Mouse (Mus musculus): ENCODE data around the gene Ust. TPM values are rescaled to one million over a fixed set of nuclear protein-coding genes. Genes with fewer than 3 reads are reported as not detected.

Ust gene
- polyA plus RNA-seq, 1 experiment from 2014 or later = 10.5 TPM

DNA sequence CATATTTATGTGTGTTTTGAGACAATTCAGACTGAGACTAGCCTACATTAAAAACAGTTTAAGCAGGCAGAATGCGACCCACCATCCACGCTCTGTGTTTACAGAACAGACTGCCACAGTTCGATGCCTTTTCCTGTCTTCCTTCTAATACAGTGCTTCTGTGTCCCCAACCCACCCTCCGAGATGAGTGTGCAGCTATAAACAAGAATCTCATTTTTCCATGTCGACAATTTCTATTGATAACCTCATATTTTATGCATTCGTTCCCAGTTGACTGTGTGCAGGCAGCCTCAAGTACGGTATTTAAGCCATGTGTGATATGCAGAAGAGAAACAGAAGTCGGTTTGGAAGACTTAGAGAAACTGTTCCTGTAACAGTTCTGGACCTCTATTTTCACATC, 6.9 kb downstream of the Ust start:
- Histone ChIP-seq H3K4me3 (ENCODE audit: low read depth, low read length) (no peak overlapping the region), H3K36me3 (ENCODE audit: control insufficient read depth, insufficient read depth, low read length) (no peaks in the 10 kb centered on the region), H3K9me3 (ENCODE audit: control insufficient read depth, low read length) (no peaks in the 10 kb centered on the region), H3K27me3 (ENCODE audit: control insufficient read depth, insufficient read depth, low read length) (no peaks in the 10 kb centered on the region), H3K27ac (ENCODE audit: low read depth, low read length) (no peak overlapping the region), H3K4me1 (ENCODE audit: control insufficient read depth, insufficient read depth, low read length) (no peaks in the 10 kb centered on the region), H3K9ac (replicated peaks; ENCODE audit: low read depth, low read length) (no peak overlapping the region), H3K4me2 (ENCODE audit: low read depth, low read length) (no peak overlapping the region)
- 42% methylated on average over 8 of the region's 8 CpGs for WGBS
- no peak; the same call in 1 of the 2 replicates for ATAC-seq (ENCODE audit: low read depth)

DNA sequence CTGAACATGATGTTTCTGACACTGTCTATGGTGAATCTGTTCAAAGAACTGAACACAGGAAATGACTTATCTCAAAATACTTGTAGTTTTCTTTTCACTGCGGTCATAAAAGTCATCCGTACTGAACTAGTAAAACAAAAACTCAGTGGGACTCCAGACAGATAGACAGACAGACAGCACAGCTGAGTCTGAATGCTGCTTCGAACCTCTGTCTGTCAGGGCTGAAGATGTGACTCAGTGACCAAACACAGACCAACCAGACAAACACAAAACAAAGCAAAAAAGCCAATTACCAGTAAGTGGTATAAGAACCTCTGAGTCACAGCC, 12.4 kb downstream of the Ust start:
- Histone ChIP-seq H3K9ac (replicated peaks; ENCODE audit: low read depth, low read length) (no peak overlapping the region), H3K9me3 (ENCODE audit: control insufficient read depth, low read length) (no peaks in the 10 kb centered on the region), H3K4me1 (ENCODE audit: control insufficient read depth, insufficient read depth, low read length) (no peaks in the 10 kb centered on the region), H3K4me2 (ENCODE audit: low read depth, low read length) (no peak overlapping the region), H3K27ac (ENCODE audit: low read depth, low read length) (no peak overlapping the region), H3K27me3 (ENCODE audit: control insufficient read depth, insufficient read depth, low read length) (no peaks in the 10 kb centered on the region), H3K36me3 (ENCODE audit: control insufficient read depth, insufficient read depth, low read length) (no peaks in the 10 kb centered on the region), H3K4me3 (ENCODE audit: low read depth, low read length) (no peak overlapping the region)
- no peak for ATAC-seq (ENCODE audit: low read depth)
- WGBS = 37% methylated on average over 3 of the region's 3 CpGs

DNA sequence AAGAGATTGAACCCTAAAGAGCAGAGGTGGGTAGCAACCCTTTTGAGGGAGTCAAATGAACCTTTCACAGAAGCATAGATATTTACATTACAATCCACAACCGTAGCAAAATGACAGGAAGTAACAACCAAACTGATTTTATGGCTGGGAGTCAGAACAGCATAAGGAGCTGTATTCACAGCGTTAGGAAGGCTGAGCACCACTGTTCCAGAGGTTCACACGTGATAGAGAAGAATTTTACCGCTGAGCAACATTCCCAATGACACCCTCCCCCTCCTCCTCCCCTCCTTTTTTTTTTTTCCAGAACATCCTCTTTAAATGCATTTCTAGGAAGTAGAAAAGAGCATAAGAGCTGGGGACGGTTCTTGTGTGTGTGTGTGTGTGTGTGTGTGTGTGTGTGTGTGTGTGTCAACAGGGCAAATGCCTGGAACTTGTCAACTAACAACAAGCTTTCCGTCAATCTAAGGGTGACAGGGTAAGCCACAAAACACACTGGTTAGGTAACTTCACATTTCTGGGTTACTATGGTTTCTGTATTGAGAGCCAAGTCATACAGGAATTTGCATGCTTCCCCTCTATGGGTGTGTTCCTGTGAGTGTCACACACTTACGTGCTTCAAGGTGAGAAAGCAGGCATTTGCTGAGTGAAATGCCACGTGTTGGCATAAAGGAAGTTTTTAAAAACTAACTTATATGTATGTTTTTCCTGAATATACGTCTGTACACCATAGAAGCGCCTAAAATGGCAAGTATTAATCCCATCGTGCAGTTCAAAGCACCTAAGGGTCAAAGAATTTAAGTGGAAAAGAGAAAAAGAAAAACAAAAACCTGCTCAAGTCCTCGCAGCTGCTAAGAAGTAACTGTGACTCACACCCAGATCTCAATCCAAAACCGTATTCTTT, 13.0 kb downstream of the Ust start:
- no peak overlapping the region for H3K27ac ChIP-seq (ENCODE audit: low read depth, low read length)
- WGBS = 49% methylated on average over 13 of the region's 13 CpGs
- H3K36me3 ChIP-seq (ENCODE audit: control insufficient read depth, insufficient read depth, low read length) = no peaks in the 10 kb centered on the region
- no peak overlapping the region for H3K4me2 ChIP-seq (ENCODE audit: low read depth, low read length)
- ATAC-seq (ENCODE audit: low read depth) = no peak
- no peaks in the 10 kb centered on the region for H3K9me3 ChIP-seq (ENCODE audit: control insufficient read depth, low read length)
- no peak overlapping the region for H3K4me3 ChIP-seq (ENCODE audit: low read depth, low read length)
- H3K9ac ChIP-seq (replicated peaks; ENCODE audit: low read depth, low read length) = no peak overlapping the region
- H3K27me3 ChIP-seq (ENCODE audit: control insufficient read depth, insufficient read depth, low read length) = no peaks in the 10 kb centered on the region
- no peaks in the 10 kb centered on the region for H3K4me1 ChIP-seq (ENCODE audit: control insufficient read depth, insufficient read depth, low read length)

DNA sequence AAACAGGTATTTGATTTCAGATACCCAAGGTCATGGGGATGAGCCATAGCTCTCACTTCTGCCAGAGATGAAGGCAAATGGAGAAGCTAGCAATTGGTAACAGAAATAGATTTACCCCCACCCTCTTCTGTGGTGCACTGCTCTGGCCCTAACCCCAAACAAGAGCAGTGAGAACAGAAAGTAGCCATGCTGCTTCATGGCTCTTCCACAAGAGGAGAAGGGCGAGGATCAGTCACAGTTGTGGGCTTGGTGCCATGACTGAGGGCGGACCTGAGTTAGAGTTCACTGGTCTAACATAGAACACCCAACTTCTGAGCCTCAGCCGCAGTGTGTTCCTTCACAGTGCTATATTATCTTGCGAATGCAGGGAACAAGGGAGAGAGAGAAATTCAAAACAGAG, 13.8 kb downstream of the Ust start:
- no peaks in the 10 kb centered on the region for H3K4me1 ChIP-seq (ENCODE audit: control insufficient read depth, insufficient read depth, low read length)
- no peaks in the 10 kb centered on the region for H3K9me3 ChIP-seq (ENCODE audit: control insufficient read depth, low read length)
- no peak for ATAC-seq (ENCODE audit: low read depth)
- H3K4me3 ChIP-seq (ENCODE audit: low read depth, low read length) = no peak overlapping the region
- no peaks in the 10 kb centered on the region for H3K27me3 ChIP-seq (ENCODE audit: control insufficient read depth, insufficient read depth, low read length)
- H3K36me3 ChIP-seq (ENCODE audit: control insufficient read depth, insufficient read depth, low read length) = no peaks in the 10 kb centered on the region
- no peak overlapping the region for H3K4me2 ChIP-seq (ENCODE audit: low read depth, low read length)
- 81% methylated on average over 4 of the region's 4 CpGs for WGBS
- H3K27ac ChIP-seq (ENCODE audit: low read depth, low read length) = no peak overlapping the region
- no peak overlapping the region for H3K9ac ChIP-seq (replicated peaks; ENCODE audit: low read depth, low read length)

DNA sequence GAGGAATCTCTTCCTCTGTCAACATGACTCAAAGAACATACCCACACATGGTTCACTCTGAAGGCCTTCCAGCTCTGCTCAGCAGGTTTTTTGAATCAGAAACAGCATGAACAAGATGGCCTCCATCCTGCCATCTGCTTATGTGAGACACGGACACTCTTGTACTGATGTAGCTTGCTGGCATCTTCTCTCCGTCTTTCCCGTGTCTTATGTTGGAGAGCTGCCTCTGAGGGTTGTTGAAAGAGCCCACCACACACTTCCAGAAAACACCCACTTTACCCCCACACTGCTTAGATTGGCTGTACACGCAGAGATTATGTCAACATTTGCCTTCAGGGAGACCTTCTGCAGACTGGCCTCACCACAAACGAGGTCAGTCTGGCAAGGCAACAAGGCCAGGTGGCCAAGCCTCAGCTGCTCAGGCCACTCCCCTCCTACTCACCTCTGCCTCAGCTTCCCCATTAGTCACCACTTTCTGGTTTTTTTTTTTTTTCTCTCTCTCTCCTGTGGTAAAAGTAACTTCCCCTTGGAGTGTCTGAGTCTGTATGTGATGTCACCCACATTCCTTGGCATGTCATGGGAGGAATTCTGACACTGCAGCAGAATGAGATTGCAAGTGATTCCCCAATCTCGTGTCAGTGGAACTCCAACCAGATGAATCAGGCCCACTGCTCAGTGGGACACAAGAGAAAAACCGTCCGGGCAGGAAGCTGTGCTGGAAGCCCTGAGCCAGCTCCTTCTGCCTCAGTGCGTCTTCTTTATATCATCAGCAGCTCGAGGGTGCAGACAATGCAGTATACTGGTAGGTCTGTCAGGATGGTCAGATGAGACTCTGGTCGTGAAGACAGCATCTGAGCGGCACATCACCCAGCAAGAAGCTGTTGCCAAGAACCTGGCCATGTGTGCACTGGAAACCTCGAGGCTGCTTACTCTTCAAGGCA, 19.4 kb downstream of the Ust start:
- Histone ChIP-seq H3K27me3 (ENCODE audit: control insufficient read depth, insufficient read depth, low read length) (no peaks in the 10 kb centered on the region), H3K9ac (replicated peaks; ENCODE audit: low read depth, low read length) (no peak overlapping the region), H3K4me1 (ENCODE audit: control insufficient read depth, insufficient read depth, low read length) (peaks cover 4% of the 10 kb centered on the region; the same call in 1 of the 2 replicates), H3K27ac (ENCODE audit: low read depth, low read length) (no peak overlapping the region), H3K4me2 (ENCODE audit: low read depth, low read length) (no peak overlapping the region), H3K9me3 (ENCODE audit: control insufficient read depth, low read length) (no peaks in the 10 kb centered on the region), H3K4me3 (ENCODE audit: low read depth, low read length) (no peak overlapping the region), H3K36me3 (ENCODE audit: control insufficient read depth, insufficient read depth, low read length) (no peaks in the 10 kb centered on the region)
- 83% methylated on average over 13 of the region's 13 CpGs for WGBS
- ATAC-seq (ENCODE audit: low read depth) = no peak

DNA sequence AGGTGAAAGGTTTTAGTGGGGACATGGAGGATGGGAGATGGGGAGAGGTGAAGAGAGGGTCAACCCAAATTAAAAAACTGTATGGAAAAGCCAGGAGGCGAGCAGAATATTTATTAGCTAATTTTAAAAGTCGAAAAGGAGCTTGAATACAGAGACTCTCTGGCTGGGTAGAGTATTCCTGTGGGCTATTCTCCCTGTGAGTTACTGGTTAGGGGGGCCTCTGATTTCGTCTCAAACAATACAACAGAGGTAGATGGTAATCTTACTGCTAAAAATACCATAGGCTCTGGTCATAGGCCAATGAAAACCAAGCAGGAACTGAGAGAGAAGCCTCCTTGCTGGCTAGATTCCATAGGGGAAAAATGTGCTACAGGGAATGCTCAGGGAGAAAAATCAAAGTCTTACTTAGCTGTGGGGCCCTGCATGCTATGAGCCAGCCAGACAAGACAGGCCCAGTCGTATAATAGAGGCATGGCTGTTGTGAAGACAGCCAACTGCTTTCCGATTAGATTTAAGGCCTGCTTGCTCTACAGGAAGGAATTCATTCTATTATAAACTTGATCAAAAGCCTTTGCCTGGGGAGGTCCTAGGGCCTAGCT, 23.0 kb downstream of the Ust start:
- Histone ChIP-seq H3K9me3 (ENCODE audit: control insufficient read depth, low read length) (no peaks in the 10 kb centered on the region; the same call in 1 of the 2 replicates), H3K27me3 (ENCODE audit: control insufficient read depth, insufficient read depth, low read length) (no peaks in the 10 kb centered on the region), H3K4me1 (ENCODE audit: control insufficient read depth, insufficient read depth, low read length) (peaks cover 4% of the 10 kb centered on the region; the same call in 1 of the 2 replicates), H3K4me3 (ENCODE audit: low read depth, low read length) (no peak overlapping the region), H3K36me3 (ENCODE audit: control insufficient read depth, insufficient read depth, low read length) (no peaks in the 10 kb centered on the region), H3K27ac (ENCODE audit: low read depth, low read length) (no peak overlapping the region), H3K4me2 (ENCODE audit: low read depth, low read length) (no peak overlapping the region), H3K9ac (replicated peaks; ENCODE audit: low read depth, low read length) (no peak overlapping the region)
- 13% methylated on average over 5 of the region's 5 CpGs for WGBS
- peak; percentile 63; the same call in 1 of the 2 replicates for ATAC-seq (ENCODE audit: low read depth)

DNA sequence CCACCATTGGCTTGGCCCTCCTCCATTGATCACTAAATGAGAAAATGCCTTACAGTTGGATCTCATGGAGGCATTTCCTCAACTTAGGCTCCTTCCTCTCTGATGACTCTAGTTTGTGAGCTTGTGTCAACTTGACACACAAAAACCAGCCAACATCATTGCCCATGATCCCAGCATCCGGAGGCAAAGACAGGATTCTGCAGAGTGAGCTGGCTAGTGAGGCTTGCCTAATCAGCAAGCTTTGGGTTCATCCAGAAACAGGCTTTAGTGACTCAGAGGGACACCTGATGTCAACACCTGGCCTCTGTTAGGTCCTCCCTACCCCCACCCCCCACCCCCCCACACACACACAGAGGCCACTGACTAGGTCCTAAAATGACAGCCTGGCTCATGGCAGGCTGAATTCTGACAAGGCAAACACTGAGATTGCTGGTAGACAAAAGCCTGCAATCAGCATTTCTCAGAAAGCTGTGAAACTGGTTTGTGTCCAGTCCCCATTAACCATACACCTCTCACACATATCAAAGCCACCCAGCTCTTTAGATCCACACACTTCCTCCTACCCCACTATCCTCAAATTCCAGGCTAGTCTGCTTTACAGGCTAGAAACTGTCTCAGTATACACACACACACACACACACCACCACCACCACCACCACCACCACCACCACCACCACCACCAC, 26.6 kb downstream of the Ust start:
- no peak for ATAC-seq (ENCODE audit: low read depth)
- no peaks in the 10 kb centered on the region for H3K36me3 ChIP-seq (ENCODE audit: control insufficient read depth, insufficient read depth, low read length)
- no peaks in the 10 kb centered on the region; the same call in 1 of the 2 replicates for H3K9me3 ChIP-seq (ENCODE audit: control insufficient read depth, low read length)
- H3K9ac ChIP-seq (replicated peaks; ENCODE audit: low read depth, low read length) = no peak overlapping the region
- no peak overlapping the region for H3K27ac ChIP-seq (ENCODE audit: low read depth, low read length)
- H3K4me1 ChIP-seq (ENCODE audit: control insufficient read depth, insufficient read depth, low read length) = peaks cover 4% of the 10 kb centered on the region; the same call in 1 of the 2 replicates
- H3K27me3 ChIP-seq (ENCODE audit: control insufficient read depth, insufficient read depth, low read length) = no peaks in the 10 kb centered on the region
- H3K4me2 ChIP-seq (ENCODE audit: low read depth, low read length) = no peak overlapping the region
- 100% methylated on average over 1 of the region's 1 CpGs for WGBS
- no peak overlapping the region for H3K4me3 ChIP-seq (ENCODE audit: low read depth, low read length)

DNA sequence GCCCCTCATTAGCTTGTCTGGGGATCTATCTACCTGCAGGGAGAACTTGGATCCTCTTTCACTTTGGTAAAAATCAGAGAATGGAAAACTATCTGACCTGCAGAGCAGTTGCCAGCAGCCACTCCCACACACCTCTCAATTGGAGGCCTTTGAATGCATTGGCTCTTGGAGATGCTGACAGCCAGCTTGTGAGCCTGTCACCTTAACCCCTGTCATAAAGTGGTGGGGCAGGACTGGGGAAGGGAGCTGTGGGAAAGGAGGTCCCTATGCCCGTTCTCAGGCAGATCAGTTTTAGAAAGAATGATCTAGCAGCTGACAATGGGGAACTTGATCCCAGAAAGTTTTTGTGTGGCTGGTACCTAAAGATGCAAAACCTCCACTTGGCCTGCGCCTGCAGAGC, 31.2 kb downstream of the Ust start:
- H3K9ac ChIP-seq (replicated peaks; ENCODE audit: low read depth, low read length) = no peak overlapping the region

More for the DNA sequence above, 31.2 kb downstream of the Ust start:
- no peak for ATAC-seq (ENCODE audit: low read depth)
- H3K4me2 ChIP-seq (ENCODE audit: low read depth, low read length) = no peak overlapping the region
- no peaks in the 10 kb centered on the region for H3K4me1 ChIP-seq (ENCODE audit: control insufficient read depth, insufficient read depth, low read length)
- no peak overlapping the region for H3K4me3 ChIP-seq (ENCODE audit: low read depth, low read length)
- H3K27me3 ChIP-seq (ENCODE audit: control insufficient read depth, insufficient read depth, low read length) = no peaks in the 10 kb centered on the region
- H3K9me3 ChIP-seq (ENCODE audit: control insufficient read depth, low read length) = no peaks in the 10 kb centered on the region
- WGBS = 62% methylated on average over 2 of the region's 2 CpGs
- H3K27ac ChIP-seq (ENCODE audit: low read depth, low read length) = no peak overlapping the region
- no peaks in the 10 kb centered on the region for H3K36me3 ChIP-seq (ENCODE audit: control insufficient read depth, insufficient read depth, low read length)

All from neural tube, embryonic 14.5 days (tissue).